Comparison of ENCODE assay signal across 10 mouse cellular contexts in the genomic region with DNA sequence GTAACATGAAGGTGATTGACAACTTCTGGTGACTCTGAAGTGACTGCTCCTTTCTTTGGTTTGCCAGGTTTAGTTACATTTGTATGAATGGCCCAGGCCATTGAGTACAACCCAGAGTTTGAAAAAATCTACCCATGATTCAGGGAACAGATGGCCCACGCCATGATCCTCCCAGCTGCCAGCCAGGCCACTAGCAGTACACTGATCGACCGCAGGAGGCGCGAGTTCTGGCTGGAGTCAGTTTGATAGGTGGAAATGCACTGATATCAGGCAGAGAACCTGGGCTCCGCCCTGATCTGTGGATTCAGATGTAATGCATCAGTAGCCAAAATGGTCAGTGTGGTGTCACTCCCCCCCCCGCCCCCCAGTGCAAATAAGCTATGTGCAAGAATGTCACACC.
DNase-seq lines count a peak whose midpoint lies in the region; ATAC-seq and TF ChIP-seq lines count a peak whose summit lies in the region.
"Had no signal": no experiment of that assay in that cellular context is flagged by ENCODE, and none has a peak within 500 bp of the region (broad histone marks: within the 10 kb centered on the region; RNA-seq: fewer than 3 reads in every experiment).

No protein-coding gene starts in this region.

- H3K9me3 ChIP-seq in heart, postnatal 0 days (replicated peaks; ENCODE audit: control insufficient read depth, low read length): no peaks in the 10 kb centered on the region
- H3K9me3 ChIP-seq in E14TG2a.4 (ENCODE audit: low read length): no peaks in the 10 kb centered on the region
- no peaks in the 10 kb centered on the region for H3K9me3 ChIP-seq in hindbrain, embryonic 14.5 days (ENCODE audit: control insufficient read depth, low read length)

- no peak for ATAC-seq in heart, postnatal 0 days (ENCODE audit: insufficient read depth, low read depth)
- no peak for ATAC-seq in hindbrain, embryonic 14.5 days (ENCODE audit: low FRiP score)

- H3K9ac ChIP-seq in heart, postnatal 0 days (replicated peaks; ENCODE audit: low read depth, low read length): no peak overlapping the region
- H3K9ac ChIP-seq in hindbrain, embryonic 14.5 days: no peak overlapping the region

- peak; percentile 35 for TF ChIP-seq CTCF in heart, postnatal 0 days (IDR thresholded peaks at IDR 0.05; ENCODE audit: low read depth)
- TF ChIP-seq CTCF in E14TG2a.4 (conservative IDR thresholded peaks at IDR 0.05; ENCODE audit: low read length): peak; percentile 64

- no peaks in the 10 kb centered on the region for H3K27me3 ChIP-seq in heart, postnatal 0 days (ENCODE audit: control insufficient read depth, insufficient read depth, low read length)
- peaks cover 19% of the 10 kb centered on the region for H3K27me3 ChIP-seq in E14TG2a.4 (ENCODE audit: insufficient read depth, low read length)
- no peaks in the 10 kb centered on the region for H3K27me3 ChIP-seq in hindbrain, embryonic 14.5 days (ENCODE audit: control insufficient read depth, insufficient read depth, low read length)

- no peak overlapping the region for H3K4me2 ChIP-seq in heart, postnatal 0 days (ENCODE audit: low read depth, low read length)
- no peak overlapping the region for H3K4me2 ChIP-seq in hindbrain, embryonic 14.5 days (replicated peaks)

- no peaks in the 10 kb centered on the region for H3K4me1 ChIP-seq in heart, postnatal 0 days (ENCODE audit: control insufficient read depth, insufficient read depth)
- peaks cover 11% of the 10 kb centered on the region; the same call in 1 of the 2 replicates for H3K4me1 ChIP-seq in E14TG2a.4 (replicated peaks; ENCODE audit: low read depth, low read length)
- H3K4me1 ChIP-seq in hindbrain, embryonic 14.5 days (replicated peaks; ENCODE audit: control insufficient read depth, insufficient read depth, low read length): 0 out of 2 replicates have a peak, but pooled peaks cover 10% of the 10 kb centered on the region

- no peak overlapping the region for H3K4me3 ChIP-seq in heart, postnatal 0 days (ENCODE audit: low read depth, low read length)
- H3K4me3 ChIP-seq in E14TG2a.4 (replicated peaks; ENCODE audit: low read length): no peak overlapping the region
- no peak overlapping the region for H3K4me3 ChIP-seq in hindbrain, embryonic 14.5 days (replicated peaks; ENCODE audit: low read length)

- H3K36me3 ChIP-seq in heart, postnatal 0 days (replicated peaks; ENCODE audit: control insufficient read depth, insufficient read depth, low read length): no peaks in the 10 kb centered on the region
- no peaks in the 10 kb centered on the region for H3K36me3 ChIP-seq in E14TG2a.4 (ENCODE audit: insufficient read depth, low read length)
- H3K36me3 ChIP-seq in hindbrain, embryonic 14.5 days (replicated peaks; ENCODE audit: control insufficient read depth, insufficient read depth): no peaks in the 10 kb centered on the region

- 63% methylated on average over 7 of the region's 7 CpGs for WGBS in heart, postnatal 0 days
- 56% methylated on average over 7 of the region's 7 CpGs for WGBS in hindbrain, embryonic 14.5 days

- TF ChIP-seq EP300 in heart, postnatal 0 days (IDR thresholded peaks at IDR 0.05; ENCODE audit: low read depth): no peak

- DNase-seq in heart, postnatal 0 days (ENCODE audit: low spot score): peak; percentile 11
- no peak for DNase-seq in heart, adult 18-20 months
- DNase-seq in cerebellum, adult 8-10 months: peak; percentile 86
- no peak for DNase-seq in hindbrain, embryonic 14.5 days (ENCODE audit: low spot score)
- DNase-seq in ovary, postnatal 36 days (ENCODE audit: low spot score): no peak
- DNase-seq in adrenal gland, postnatal 4 days (ENCODE audit: low spot score in 2 of 2): no peak
- DNase-seq in natural killer cell, adult 2 months (ENCODE audit: low spot score in 2 of 2): no peak
- DNase-seq: adrenal gland, postnatal 10 days had no signal

- no peak overlapping the region for H3K27ac ChIP-seq in heart, postnatal 0 days (ENCODE audit: low read depth)
- H3K27ac ChIP-seq in hindbrain, embryonic 14.5 days: peak overlapping the region; percentile 32; the same call in 1 of the 2 replicates
- H3K27ac ChIP-seq: macrophage had no signal

Comparison
In these comparisons a context has a peak if more than half of its experiments do, and no peak if none do; other contexts are left out.
1. DNase-seq: peak in heart, postnatal 0 days (single experiment) and cerebellum, adult 8-10 months (single experiment); none in heart, adult 18-20 months (0 of 2), hindbrain, embryonic 14.5 days (single experiment), ovary, postnatal 36 days (single experiment), adrenal gland, postnatal 4 days (0 of 2) and natural killer cell, adult 2 months (0 of 2).